Mouse (Mus musculus): Measurements from ENCODE around the gene Adamts14. TPM values are rescaled to one million over a fixed set of nuclear protein-coding genes. Genes with fewer than 3 reads are reported as not detected.

The Adamts14 gene
- total RNA-seq, 2 experiments from 2014 or later, result 3.5 to 4.3 TPM

- no peak for DNase-seq
Observed at GRCm38 (mm10) chr10:61237391-61237785, 35.9 kb downstream of the Adamts14 start.

DNA sequence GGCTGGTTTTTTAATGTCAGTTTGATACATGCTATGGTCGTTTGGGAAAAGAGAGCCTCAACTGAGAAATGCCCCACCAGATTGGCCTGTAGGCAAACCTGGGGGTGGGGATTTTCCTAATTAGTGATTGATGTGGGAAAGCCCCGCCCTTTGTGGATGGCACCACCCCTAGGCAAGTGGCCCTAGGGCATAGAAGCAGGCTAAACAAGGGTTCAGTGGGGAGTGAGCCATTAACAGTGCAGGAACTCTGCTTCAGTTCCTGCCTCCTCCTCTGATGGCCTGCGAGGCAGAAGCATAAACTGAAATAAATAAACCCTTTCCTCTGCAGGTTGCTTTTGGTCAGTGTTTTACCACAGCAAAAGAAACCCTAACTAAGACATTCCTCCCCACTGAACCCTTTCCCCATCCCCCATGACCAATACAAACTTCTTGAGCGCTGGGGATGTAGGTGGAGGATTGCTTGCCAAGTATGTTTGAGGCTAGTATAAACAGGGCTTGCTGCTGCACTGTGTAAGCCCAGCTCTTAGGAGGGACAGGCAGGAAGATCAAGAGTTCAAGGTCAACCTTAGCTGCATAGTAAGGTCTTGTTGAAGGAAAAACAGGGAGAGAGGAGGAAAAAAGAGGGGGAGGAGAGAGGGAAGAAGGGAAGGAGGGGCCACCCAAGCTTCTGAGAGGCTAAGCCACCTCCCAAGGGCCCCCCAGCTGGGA, 36.4 kb downstream of the Adamts14 start:
- intact Hi-C loops (cut with DNase I), result no loop called here
- no peak for DNase-seq

More at GRCm38 (mm10) chr10:61237391-61237785, 35.9 kb downstream of the Adamts14 start:
- intact Hi-C loops (cut with DNase I), result no loop called here

GRCm38 (mm10) chr10:61235677-61236267, 37.5 kb downstream of the Adamts14 start:
- intact Hi-C loops (cut with DNase I), result no loop called here
- no peak for DNase-seq

DNA sequence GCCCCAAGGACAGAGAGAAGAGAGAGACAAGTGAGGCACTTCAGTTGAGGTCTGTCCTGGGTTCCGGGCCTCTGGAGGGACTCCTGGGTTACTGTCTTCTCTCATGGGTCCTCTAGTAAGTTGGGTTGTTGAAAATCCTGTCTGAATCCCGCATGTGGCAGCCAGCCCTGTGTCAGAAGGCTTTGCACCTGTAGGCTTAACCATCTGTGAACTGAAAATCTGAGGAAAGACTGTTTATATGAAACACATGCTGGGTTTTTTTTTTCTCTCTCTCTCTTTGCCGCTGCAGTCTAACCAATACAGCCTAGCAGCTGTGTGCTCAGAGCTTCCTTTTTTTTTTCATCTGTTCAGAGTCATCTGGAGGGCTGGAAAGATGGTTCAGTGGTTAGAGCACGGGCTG, 38.9 kb downstream of the Adamts14 start:
- no peak for DNase-seq
- intact Hi-C loops (cut with DNase I), result no loop called here

GRCm38 (mm10) chr10:61232858-61233567, 40.2 kb downstream of the Adamts14 start:
- intact Hi-C loops (cut with DNase I), result no loop called here
- no peak for DNase-seq

GRCm38 (mm10) chr10:61231756-61232155, 41.5 kb downstream of the Adamts14 start:
- intact Hi-C loops (cut with DNase I), result no loop called here
- DNase-seq, result no peak

GRCm38 (mm10) chr10:61226784-61227396, 46.3 kb downstream of the Adamts14 start:
- no peak for DNase-seq
- intact Hi-C loops (cut with DNase I), result no loop called here

DNA sequence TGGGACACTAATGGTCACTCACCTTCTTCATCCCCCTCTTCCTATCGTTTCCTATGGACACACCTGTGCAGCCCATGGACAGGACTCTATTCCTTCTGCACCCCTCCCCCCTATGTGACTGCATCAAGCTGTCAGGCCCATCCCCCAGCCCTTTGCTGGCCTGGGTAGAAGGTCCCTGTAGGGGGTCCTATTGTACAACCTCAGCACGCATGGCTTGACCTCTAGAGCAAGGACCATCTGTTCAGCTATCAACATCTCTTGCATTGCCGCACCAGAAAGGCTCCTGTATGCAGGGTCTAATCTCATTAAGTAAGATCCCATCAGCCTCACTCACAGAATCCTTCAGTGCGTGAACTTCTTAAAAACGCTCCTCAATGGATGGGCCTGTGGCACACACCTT, 47.5 kb downstream of the Adamts14 start:
- DNase-seq, result no peak
- intact Hi-C loops (cut with DNase I), result no loop called here

DNA sequence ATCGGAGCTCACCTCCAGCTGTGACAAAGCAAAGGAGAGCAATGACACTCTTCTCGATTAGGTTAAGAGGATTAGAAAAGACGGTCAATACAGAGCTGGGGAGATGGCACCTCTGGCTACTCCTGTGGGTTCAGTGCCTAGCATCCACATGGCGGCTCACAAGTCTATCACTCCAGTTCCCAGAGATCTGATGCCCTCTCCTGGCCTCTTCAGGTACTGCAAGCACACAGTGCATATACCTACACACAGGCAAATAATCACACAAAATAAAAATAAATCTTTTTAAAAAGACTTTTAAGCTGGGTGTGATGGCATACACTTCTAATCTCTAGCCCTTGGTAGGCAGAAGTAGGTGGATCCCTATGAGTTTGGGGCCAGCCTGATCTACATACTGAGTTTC, 53.9 kb downstream of the Adamts14 start:
- DNase-seq, result no peak
- intact Hi-C loops (cut with DNase I), result loop anchor here (5.0 kb wide), 1 partner anchor 53 kb away; the partner anchor contains the start of gene Adamts14

DNA sequence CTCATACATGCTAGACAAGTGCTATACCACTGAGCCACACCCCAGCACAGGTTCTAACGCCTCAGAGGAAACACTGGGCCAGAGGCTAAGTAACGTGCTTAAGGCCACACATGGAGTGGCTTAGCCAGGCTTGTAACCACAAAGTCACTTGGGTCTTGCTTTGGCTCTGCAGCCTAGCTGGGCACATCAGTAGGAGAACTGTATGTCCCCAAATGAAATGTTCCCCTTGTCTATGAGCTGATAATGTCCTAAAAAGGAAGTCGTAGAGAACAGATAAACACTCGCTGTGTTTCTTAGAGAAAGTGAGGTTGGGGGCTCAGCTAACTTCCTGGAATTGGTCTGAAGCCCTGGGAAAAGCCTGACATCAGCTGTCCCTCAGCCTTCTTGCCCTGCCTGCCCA, 57.1 kb downstream of the Adamts14 start:
- intact Hi-C loops (cut with DNase I), result loop anchor here (5.0 kb wide), 1 partner anchor 56 kb away; the partner anchor contains the start of gene Adamts14

DNA sequence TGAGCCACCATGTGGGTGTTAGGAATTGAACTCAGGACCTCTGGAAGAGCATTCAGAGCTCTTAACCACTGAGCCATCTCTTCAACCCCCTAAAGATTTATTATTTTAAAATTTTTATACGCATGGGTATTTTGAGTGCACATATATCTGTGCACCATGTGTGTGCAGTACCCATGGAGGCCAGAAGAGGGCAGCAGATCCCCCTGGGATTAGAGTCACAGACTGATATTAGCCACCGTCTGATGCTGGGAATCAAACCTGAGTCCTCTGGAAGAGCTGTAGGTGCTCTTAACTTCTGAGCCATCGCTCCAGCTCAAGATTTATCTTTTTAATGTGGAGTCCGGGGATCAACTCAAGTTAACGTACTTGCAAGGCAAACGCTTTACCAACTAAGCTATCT, 57.6 kb downstream of the Adamts14 start:
- intact Hi-C loops (cut with DNase I), result loop anchor here (5.0 kb wide), 1 partner anchor 57 kb away; the partner anchor contains the start of gene Adamts14
- DNase-seq, result no peak

More for the DNA sequence above, 57.1 kb downstream of the Adamts14 start:
- no peak for DNase-seq

DNA sequence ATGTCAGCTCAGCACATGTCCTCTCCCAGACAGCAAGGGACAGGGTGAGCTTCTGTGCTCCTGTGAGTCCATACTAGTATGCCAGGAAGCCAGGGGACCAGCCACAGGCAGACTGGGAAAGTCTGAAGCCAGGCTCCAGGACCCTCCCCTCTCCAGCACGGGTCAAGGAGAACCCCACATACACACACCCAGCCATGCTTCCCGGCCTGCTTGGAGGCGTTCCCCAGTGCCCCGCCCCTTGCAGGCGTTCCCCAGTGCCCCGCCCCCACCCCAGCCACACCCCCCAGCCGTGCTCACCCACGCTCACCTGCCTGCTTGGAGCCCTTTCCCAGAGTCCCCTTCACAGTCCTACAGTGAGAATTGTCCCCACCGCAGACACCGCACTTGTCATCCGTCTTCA, 60.4 kb downstream of the Adamts14 start:
- intact Hi-C loops (cut with DNase I), result no loop called here
- DNase-seq, result no peak

GRCm38 (mm10) chr10:61211743-61212142, 61.5 kb downstream of the Adamts14 start:
- intact Hi-C loops (cut with DNase I), result no loop called here
- peak; percentile 66 to 78 for DNase-seq

DNA sequence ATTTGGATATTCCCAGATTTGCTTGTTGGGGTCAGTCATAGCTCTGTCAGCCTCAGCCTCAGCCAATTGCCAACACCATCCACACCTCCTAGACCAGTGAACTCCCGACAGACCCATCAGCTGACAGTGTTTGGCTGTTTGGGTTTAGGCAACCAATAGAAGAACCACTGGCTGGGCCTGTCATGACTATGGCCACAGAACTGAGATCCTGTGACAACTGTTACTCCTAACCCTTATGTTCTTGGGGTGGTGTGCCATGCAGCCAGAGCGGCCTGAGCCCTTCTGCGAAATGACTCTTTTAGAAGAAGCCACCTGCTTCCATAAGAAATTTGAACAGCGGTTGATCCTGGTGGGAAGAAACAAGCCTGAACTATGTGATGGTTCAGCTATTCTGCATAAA, 62.1 kb downstream of the Adamts14 start:
- intact Hi-C loops (cut with DNase I), result no loop called here

GRCm38 (mm10) chr10:61208114-61208684, 65.0 kb downstream of the Adamts14 start:
- intact Hi-C loops (cut with DNase I), result no loop called here
- no peak for DNase-seq

More for the DNA sequence above, 62.1 kb downstream of the Adamts14 start:
- no peak for DNase-seq

DNA sequence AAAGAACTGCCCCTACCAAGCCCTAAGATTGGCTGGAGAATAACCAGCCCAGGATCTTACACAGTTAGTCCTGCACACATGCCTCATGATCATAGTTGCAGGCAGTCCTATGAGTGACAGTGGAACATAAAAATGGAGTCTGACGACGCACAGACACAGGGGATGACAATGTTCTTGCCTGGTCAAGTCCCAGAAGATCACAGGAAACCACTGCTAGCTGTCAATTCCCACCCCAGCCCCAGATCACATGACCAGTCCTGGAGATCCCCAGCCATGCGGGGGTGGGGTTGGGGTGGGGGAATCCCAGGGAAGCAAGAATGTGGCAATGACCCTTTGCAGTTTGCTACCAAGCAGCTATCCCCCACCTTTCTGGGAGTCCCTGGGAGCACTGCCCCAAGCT, 69.3 kb downstream of the Adamts14 start:
- intact Hi-C loops (cut with DNase I), result loop anchor here (5.0 kb wide), 1 partner anchor 453 kb away; no protein-coding TSS in a partner anchor
- no peak for DNase-seq

- no peak for DNase-seq
- intact Hi-C loops (cut with DNase I), result loop anchor here (5.0 kb wide), 1 partner anchor 456 kb away; no protein-coding TSS in a partner anchor
Observed at GRCm38 (mm10) chr10:61201596-61202318, 71.5 kb downstream of the Adamts14 start.

- no peak for DNase-seq
- intact Hi-C loops (cut with DNase I), result loop anchor here (5.0 kb wide), 1 partner anchor 456 kb away; no protein-coding TSS in a partner anchor
Observed at GRCm38 (mm10) chr10:61200998-61201397, 72.2 kb downstream of the Adamts14 start.

DNA sequence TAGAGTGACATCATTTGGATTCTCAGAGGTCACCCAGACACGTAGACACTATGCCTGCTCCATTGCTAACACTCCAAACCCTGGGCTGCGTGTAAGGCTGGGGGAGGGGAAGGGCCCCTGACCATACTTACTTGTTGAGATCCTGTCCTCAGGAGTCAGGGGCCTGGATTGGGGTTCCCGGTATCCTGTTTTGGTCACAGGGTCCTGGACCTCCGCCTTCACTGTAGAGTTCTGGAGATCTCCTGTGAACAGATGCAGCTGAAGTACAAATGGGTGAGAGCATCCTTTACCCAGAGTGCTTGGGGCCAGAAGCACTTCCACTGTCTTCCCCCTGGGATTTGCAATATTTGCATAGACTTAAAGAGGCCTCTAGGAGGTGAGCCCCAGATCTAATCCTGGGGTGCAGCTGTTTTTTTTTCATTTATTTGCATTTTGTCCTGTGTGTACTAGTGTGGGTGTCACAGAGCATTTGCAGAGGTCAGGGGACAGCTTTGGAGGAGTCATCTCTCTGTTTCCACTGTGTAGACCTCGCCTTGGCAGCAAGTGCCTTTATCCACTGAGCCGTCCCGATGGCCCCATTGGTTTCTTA, 72.9 kb downstream of the Adamts14 start:
- intact Hi-C loops (cut with DNase I), result loop anchor here (5.0 kb wide), 1 partner anchor 457 kb away; no protein-coding TSS in a partner anchor
- no peak for DNase-seq
